Mouse (Mus musculus) mesoderm, embryonic 11.5 days (tissue): ENCODE measurements around the gene Hsd3b1.
"Not testable (repeated sequence)": the region's sequence is repeated elsewhere in the genome, so short reads cannot be mapped to it uniquely, and the experiment has no call there.

Source experiments
- DNase-seq: peaks from one replicate; pipeline ENCODE4 v3.0.0-alpha.2; 2012; ENCODE audit warnings: low read depth, low spot score

Hsd3b1 gene

GRCm38 (mm10) chr3:98859576-98859975 is at the start of gene Hsd3b1:
TSS of gene Hsd3b1 (minus strand) at chr3:98859794.
- DNase-seq, result no peak

DNA sequence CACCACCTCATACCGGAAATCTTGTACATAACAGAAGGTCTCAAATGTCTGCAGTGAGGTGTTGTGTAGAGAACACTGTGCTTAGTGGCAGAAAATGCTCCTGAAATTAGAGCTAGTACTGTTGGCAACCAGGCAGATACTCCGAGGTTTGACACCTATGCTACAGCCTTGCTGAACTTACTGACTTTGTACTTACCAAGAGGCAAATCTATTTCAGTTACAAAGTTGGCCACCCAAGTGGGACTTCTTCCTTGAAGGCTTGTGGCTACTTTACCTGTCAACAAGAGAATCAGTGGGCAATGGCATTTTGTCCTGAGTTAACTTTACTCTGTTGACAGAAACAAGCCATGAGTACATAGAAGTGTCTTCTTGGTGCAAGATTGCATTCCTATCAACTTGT is 38.0 kb upstream of the Hsd3b1 start:
- DNase-seq, result no peak

GRCm38 (mm10) chr3:98895071-98895601 is 35.5 kb upstream of the Hsd3b1 start:
- peak; percentile 54 for DNase-seq

GRCm38 (mm10) chr3:98893057-98893772 is 33.6 kb upstream of the Hsd3b1 start, which contains the start of gene Hao2:
TSS of gene Hao2 (minus strand) at chr3:98893239.
- no peak for DNase-seq

DNA sequence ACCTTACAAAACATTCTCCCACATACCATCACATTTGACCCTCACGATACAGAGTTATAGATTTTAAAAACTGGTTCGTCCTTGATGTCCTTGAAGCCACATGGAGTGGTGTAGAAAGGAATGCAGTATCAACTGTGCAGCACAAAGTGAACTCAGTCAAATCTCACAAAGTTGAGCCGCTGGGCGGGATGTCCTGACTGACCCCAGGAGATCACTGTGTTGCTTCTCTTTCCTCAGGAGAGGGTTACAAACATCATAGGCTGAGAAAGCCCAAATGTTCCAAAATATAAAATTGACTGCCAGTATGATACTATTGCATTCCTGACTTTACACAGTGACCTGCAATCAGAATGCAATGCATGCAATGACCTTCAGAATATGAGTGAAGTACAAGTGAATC is 30.8 kb upstream of the Hsd3b1 start:
- DNase-seq, result no peak

- DNase-seq, result no peak
Measured at GRCm38 (mm10) chr3:98888206-98888605, 28.6 kb upstream of the Hsd3b1 start.

- DNase-seq, result no peak
Measured at GRCm38 (mm10) chr3:98880831-98881230, 21.2 kb upstream of the Hsd3b1 start.

DNA sequence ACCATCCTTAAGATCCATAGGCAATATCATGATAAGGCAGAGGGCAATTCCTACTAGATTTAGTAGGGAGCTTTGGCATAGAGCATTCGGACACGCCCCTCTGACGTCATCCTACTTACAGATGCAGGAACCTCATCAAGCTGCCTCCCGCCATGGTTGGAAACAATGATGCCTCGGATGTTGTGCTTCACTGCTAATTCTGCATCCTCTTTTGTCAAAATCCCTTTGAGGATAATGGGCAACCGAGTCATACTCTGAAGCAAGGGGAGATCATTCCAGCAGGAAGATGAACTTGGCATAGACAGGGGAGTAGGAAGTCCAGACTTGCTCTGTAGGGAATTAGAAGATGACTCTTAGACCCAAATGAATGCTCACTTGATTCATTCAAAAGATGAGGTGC is 20.6 kb upstream of the Hsd3b1 start:
- no peak for DNase-seq

- no peak for DNase-seq
Measured at GRCm38 (mm10) chr3:98868219-98868618, 8.6 kb upstream of the Hsd3b1 start.

DNA sequence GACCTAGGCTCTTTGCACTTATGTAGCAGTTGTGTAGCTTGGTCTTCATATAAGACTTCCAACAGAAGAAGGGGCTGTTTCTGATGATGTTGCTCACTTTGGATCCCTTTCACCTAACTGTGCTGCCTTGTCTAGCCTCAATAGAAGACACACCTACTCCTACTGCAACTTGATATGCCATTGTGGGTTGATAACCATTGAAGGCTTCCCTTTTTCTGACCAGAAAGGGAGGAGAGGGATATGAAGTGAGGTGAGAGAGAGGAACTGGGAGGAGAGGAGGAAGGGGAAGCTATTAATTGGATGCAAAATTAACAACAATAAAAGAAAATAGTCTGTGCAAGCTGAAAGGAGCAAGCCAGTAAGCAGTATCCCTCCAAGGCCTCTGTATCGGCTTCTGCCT is 3.2 kb upstream of the Hsd3b1 start:
- no peak for DNase-seq

DNA sequence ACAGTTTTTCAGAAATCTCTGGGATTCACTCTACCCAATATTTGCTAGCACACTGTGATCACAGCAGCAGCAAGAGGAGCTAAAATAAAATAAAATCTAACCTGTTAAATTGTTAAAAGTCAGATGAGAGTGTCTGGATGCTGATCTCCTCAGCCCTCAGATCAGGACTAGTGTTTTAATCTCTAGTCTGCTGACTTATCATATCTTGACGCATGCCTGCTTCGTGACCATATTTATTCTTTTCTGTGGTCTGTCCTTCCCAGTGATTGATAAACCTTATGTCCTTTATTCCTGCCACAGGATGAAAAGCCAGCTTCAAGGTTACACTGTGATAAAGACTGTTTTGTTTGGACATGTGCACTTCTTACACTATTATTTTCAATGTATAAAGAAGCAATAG is 1.5 kb downstream of the Hsd3b1 start:
- no peak for DNase-seq

DNA sequence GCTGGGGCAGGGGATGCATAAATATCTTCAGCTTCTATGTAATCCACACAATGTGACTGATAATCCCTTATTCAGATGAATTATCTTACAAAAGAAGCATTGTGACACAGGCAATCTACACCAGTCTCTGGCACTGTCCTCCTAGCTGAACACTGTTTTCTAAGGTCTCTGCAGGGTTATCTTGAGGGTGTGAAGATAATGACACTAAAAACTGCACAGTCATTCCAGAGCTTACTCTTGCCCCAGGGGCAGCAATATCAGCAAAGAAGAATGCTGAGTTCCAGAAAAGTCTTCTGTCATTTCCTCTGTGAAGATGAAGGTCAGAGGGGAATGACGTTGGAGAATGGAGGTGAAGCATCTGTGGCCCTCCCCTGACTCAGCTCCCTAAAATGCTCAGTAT is 2.7 kb downstream of the Hsd3b1 start:
- DNase-seq, result no peak

GRCm38 (mm10) chr3:98855160-98855559 is 4.4 kb downstream of the Hsd3b1 start:
- DNase-seq, result no peak

DNA sequence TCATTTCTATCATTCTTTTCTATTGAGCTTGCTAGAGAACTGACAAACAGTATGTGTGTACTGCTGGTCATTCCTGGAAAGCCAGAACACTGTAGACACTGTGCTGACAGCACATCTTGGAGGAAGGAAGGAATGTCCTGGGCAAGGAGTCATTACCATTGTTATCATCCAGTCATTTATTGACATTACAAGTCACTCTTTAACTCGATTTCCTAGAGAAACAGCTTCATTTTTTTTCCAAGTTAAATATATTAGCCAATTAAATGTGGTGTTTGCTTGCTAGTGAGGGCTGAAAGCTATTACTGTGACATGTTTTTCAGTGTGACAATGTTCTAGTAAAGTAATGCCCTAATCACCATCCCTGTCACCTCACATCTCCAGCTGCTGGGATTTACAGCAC is 5.9 kb downstream of the Hsd3b1 start:
- no peak for DNase-seq

GRCm38 (mm10) chr3:98853051-98853450 is 6.5 kb downstream of the Hsd3b1 start:
- DNase-seq, result no peak

- no peak for DNase-seq
Measured at GRCm38 (mm10) chr3:98852631-98853030, 7.0 kb downstream of the Hsd3b1 start.

DNA sequence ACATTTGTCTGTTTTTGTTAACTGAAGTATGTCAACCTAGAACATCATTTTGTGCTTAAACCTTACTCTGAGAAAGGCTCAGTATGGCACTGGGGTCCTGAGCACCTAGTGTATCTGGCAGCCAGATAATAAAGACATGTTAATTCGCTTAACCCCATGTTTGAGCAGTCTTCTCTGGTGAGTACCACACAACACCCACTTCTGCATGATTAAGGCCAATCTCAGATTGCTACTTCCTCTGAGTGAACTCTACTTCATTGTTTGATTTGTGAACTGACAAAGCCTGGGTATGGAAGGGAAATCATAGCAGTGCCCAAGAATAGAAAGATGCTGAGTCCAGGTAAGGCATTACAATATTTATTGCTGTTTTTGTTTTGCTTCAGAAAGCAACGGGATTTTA is 7.7 kb downstream of the Hsd3b1 start:
- no peak for DNase-seq

- no peak for DNase-seq
Measured at GRCm38 (mm10) chr3:98850262-98850661, 9.3 kb downstream of the Hsd3b1 start.

DNA sequence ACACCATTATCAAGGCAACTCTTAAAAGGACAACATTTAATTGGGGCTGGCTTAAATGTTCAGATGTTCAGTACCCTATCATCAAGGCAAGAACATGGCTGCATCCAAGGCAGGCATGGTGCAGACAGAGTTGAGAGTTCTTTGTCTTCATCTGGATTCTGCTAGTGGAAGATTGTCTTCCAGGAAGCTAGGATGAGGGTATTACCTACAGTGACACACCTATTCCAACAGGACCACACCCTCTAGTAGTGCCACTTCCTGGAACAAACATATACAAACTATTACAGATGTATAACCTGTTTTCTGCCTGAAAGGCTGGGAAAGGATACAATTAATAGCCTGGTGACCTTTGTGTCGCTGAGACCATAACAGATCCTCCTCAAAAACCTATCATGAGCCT is 10.7 kb downstream of the Hsd3b1 start:
- no peak for DNase-seq

DNA sequence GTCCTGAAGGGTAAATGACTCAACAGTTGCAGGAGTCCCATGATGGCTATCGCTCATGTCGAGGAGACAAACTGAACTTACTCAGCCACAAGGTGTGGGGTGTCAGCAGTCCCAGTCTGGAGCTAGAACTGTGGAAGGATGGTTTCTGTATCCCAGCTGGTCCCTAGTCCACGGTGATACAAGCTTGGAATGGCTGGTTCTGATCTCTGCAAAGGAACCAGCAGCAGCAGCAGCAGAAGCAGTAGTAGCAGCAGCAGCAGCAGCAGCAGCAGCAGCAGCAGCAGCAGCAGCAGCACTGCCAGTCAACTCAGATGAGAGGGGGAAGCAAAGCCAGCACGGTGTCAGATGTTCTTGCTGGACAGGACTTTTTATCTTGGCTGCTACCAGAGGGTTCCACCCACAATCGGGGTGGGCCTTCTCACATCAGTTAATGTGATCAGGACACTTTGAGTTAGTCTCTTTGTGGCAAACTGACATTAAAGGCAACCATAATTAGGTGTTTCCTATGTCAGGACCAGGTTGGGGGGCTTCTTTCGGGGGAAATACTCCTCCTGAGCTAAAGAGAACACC is 45.4 kb downstream of the Hsd3b1 start, which contains the start of gene Hsd3b6:
Hsd3b6 (minus strand) TSS at position 343 of the 570 bp plus-strand sequence.
- DNase-seq, result no peak

DNA sequence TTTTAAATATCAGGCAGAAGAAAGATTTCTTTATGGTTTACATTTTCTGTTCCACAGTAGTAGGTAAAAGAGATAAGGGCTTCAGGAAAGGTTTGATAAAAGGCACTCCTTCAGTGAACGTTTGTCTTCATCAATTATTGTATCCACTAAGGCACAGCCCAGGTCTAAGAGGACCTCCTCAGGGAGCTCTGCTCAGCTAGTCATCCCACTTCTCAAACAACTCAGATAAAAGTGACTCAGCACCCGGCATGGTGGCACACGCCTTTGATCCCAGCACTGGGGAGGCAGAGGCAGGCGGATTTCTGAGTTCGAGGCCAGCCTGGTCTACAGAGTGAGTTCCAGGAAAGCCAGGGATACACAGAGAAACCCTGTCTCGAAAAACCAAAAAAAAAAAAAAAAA is 46.9 kb downstream of the Hsd3b1 start:
- DNase-seq, result not testable (repeated sequence)

GRCm38 (mm10) chr3:98805032-98805431 is 54.6 kb downstream of the Hsd3b1 start:
- DNase-seq, result not testable (repeated sequence)
